Mouse (Mus musculus) cortical plate, adult 2 months (tissue): ENCODE results near the gene Slc35b2.

ENCODE experiments used
- CTCF ChIP-seq: fragments of 200-500 bp; IDR thresholded peaks from 2 replicates; pipeline ENCODE4 v1.5.1; 2011; ENCODE audit warnings: mild to moderate bottlenecking, control low read depth, low read length; ENCODE audit not compliant: insufficient read depth; ENCODE audit errors: extremely low read depth
- POLR2A ChIP-seq: fragments of 200-500 bp; IDR thresholded peaks from 2 replicates; pipeline ENCODE4 v1.6.1; 2011; ENCODE audit warnings: mild to moderate bottlenecking, low read length, control low read depth; ENCODE audit not compliant: insufficient read depth; ENCODE audit errors: extremely low read depth

DNA sequence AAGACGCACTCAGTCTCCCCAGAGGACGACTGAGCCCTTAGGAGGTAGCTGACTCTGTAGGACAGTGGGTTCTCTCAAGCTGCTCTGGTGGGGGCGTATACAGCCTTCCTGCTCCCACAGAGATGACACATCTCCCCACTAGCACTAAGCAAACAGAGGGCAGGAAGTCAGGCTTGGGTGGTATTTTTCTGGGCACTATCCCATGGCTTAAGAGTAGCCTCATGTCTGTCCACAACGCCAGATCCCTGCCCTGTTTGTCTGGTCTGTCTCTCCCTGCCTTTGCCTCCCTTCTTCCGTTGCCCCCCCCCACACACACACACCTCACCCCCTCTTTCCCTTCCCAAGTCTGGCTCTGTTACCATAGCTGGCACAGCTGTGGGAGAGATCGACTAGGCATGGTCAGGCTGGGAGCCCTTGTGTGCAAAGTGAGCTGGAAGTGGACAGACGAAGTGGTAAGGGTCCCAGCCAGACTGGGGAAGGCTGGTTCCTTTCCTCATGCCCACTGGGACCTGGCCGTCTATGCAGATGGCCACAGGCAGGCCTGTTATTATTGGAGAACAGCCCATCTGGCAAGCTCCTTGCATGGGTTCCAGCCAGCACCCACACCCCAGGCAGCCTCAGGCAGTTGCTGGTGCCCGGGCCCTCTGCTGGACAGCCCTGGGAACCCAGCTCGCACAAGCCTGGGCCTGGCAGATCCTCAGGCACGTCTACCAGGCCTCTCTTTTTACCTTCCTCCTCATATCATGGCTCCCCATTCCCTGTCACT, 33.1 kb downstream of the Slc35b2 start:
- no peak for TF ChIP-seq POLR2A
- TF ChIP-seq CTCF: peak; percentile 35; the same call in 1 of the 2 replicates
